Mouse (Mus musculus) intestine, postnatal 0 days (tissue): ENCODE results near the gene Bpgm. TPM values are rescaled to one million over a fixed set of nuclear protein-coding genes. Genes with fewer than 3 reads are reported as not detected.

Experiments used
- ATAC-seq: fragments of 200-750 bp; cut with Nextera tagmentation; 2 replicates; pipeline ENCODE4 v1.8.0; 2017; ENCODE audit warnings: mild to moderate bottlenecking, moderate TSS enrichment, moderate library complexity
- H3K27ac ChIP-seq: fragments of 300-500 bp; sonication (generic); 2 replicates; pipeline ENCODE4 v1.5.1; 2014; ENCODE audit warnings: mild to moderate bottlenecking, low read depth, low read length, moderate library complexity
- H3K27me3 ChIP-seq: fragments of 300-500 bp; sonication (generic); replicated peaks from 2 replicates; pipeline ENCODE4 v1.6.1; 2014; ENCODE audit warnings: low read length, mixed read lengths; ENCODE audit not compliant: control insufficient read depth, insufficient read depth
- H3K36me3 ChIP-seq: fragments of 300-500 bp; sonication (generic); 2 replicates; pipeline ENCODE4 v1.6.1; 2014; ENCODE audit warnings: mild to moderate bottlenecking, moderate library complexity; ENCODE audit not compliant: control insufficient read depth, insufficient read depth
- H3K4me1 ChIP-seq: fragments of 300-500 bp; sonication (generic); replicated peaks from 2 replicates; pipeline ENCODE4 v1.6.1; 2014; ENCODE audit warnings: antibody characterized with exemption, low read length, mixed read lengths; ENCODE audit not compliant: control insufficient read depth, insufficient read depth
- H3K4me2 ChIP-seq: fragments of 300-500 bp; sonication (generic); replicated peaks from 2 replicates; pipeline ENCODE4 v1.6.1; 2014; ENCODE audit warnings: low read depth, mild to moderate bottlenecking, moderate library complexity
- H3K4me3 ChIP-seq: fragments of 300-500 bp; sonication (generic); 2 replicates; pipeline ENCODE4 v1.5.1; 2014; ENCODE audit warnings: low read depth, low read length
- H3K9ac ChIP-seq: fragments of 300-500 bp; sonication (generic); 2 replicates; pipeline ENCODE4 v1.6.1; 2014; ENCODE audit warnings: mild to moderate bottlenecking, low read depth, low read length
- H3K9me3 ChIP-seq: fragments of 300-500 bp; sonication (generic); 2 replicates; pipeline ENCODE4 v1.6.1; 2016; ENCODE audit warnings: mixed run types; ENCODE audit not compliant: control insufficient read depth
- CTCF ChIP-seq: sonication (generic); IDR thresholded peaks from 2 replicates; pipeline ENCODE4 v1.5.1; 2016; ENCODE audit warnings: low read depth, mild to moderate bottlenecking, control low read depth, antibody characterized with exemption, moderate library complexity
- WGBS: fragments of 180-500 bp; shearing (Covaris S2); extraction: QIAGEN DNeasy Blood & Tissue Kit; methylation state at CpG from one replicate; pipeline ENCODE4 v1.1.7; 2014; 5-methylcytosine and 5-hydroxymethylcytosine counted together
- polyA plus RNA-seq: library from polyadenylated mRNA; unstranded; fragments of >200 nt; fragmentation: Nextera tagmentation; extraction: Ambion mirVana; gene quantifications from 2 replicates; pipeline ENCODE4 v1.2.1, GENCODE M21; 2015

Gene Bpgm
- polyA plus RNA-seq, 1 experiment from 2014 or later, result 70.8 TPM

DNA sequence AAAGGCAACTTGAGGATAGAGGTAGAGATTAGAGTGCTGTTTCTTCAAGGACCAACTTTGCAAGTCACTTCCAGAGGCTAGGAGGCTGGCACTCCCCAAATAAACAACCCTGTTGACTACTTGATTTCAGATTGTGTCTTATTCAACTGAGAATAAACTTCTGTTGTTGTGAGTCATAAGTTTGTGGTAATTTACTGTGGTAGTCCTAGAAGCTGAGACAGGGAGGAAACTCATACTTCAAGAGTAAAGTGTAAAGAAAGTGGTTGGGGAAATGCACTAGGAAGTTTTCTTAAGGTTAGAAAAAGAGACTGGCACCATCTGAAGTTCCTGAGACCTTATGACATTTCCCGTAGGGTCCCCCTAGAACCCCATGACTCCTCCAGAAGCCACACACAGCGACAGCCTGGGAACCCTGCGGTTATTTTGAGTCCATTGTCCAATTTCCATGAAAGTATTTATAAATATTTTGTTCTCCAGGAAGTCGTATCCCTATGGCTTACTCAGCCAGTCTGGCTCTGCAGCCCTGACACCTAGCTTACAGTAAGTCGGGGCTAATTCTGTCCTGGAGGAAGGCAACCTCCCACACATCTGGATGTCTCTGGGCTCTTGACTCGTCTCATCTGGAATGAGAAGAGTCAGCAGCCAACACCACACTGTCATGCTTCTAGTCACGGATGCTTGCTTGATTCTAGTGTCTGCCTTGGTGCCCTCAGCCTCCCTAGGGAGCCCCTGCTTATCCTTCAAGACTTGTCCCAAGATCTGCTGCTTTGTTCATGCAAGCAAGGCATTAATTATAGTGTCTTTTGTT lies 22.8 kb upstream of the Bpgm start:
- Histone ChIP-seq H3K27me3 (no peaks in the 10 kb centered on the region), H3K9me3 (no peaks in the 10 kb centered on the region), H3K4me3 (no peak overlapping the region), H3K4me1 (no peaks in the 10 kb centered on the region), H3K27ac (no peak overlapping the region), H3K36me3 (no peaks in the 10 kb centered on the region), H3K9ac (no peak overlapping the region), H3K4me2 (no peak overlapping the region)
- no peak for TF ChIP-seq CTCF
- 50% methylated on average over 7 of the region's 7 CpGs for WGBS
- no peak for ATAC-seq

DNA sequence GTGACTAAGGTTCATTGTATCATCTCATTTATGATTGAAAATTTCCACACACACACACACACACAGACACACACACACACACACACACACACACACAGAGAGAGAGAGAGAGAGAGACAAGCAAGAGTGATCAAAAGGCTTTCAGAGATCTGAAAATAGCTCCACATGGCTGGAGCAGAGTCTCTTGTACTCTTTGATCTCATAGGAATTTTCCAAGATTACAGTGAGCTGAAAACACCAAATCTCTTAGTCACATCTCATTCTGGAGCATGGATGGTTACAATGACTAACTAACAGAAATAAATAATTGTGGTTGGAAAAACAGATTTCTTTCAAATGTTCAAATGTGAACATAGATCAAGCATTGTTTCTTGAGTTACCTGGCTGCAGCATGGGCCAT lies 16.6 kb upstream of the Bpgm start:
- no peak overlapping the region for H3K27ac ChIP-seq

DNA sequence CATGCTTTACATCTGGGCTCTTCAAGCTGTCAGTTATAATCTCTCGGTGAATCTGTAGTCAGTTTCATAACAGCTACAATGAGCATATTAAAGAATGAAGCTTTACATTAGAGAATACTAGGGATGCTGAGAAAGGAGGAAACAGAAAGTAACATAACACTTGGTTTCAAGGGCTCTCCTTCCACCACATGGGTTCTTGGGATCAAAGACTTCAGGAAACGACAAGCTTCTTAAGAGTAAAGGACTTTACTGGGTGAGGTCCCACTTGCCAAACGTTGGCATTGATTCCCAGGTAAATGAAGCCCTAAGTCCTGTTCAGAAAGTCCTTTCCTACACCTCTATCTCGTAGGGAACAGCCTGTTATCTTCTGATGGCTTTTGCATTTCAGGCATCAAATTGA lies 15.4 kb upstream of the Bpgm start:
- ATAC-seq, result no peak
- no peak for TF ChIP-seq CTCF
- 40% methylated on average over 4 of the region's 4 CpGs for WGBS

More for the DNA sequence above, 16.6 kb upstream of the Bpgm start:
- H3K4me2 ChIP-seq, result no peak overlapping the region
- H3K4me3 ChIP-seq, result no peak overlapping the region
- ATAC-seq, result no peak
- H3K9me3 ChIP-seq, result no peaks in the 10 kb centered on the region
- TF ChIP-seq CTCF, result no peak
- no peaks in the 10 kb centered on the region for H3K36me3 ChIP-seq
- no peaks in the 10 kb centered on the region for H3K4me1 ChIP-seq
- no peak overlapping the region for H3K9ac ChIP-seq
- no peaks in the 10 kb centered on the region for H3K27me3 ChIP-seq

DNA sequence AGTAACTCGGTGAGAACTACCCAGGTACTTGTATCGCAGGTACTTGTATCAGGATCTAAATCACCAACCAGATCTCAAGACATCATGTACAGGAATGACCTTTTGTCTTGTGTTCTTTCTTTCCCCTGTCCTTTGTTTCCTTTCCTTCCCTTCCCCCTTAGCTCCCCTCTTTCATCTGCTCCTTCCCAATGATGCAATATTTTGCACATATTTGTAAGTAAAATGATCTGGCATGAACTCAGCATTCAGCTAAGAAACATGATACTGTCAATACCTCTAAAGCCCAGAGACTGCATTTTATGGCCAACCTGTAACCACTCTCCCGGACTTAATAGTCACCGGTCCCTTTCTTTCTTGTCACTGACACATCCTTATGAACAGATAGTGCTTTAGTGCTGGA lies 12.4 kb upstream of the Bpgm start:
- 82% methylated on average over 4 of the region's 4 CpGs for WGBS
- H3K36me3 ChIP-seq, result no peaks in the 10 kb centered on the region
- no peak overlapping the region for H3K4me2 ChIP-seq
- H3K9ac ChIP-seq, result no peak overlapping the region
- no peaks in the 10 kb centered on the region for H3K27me3 ChIP-seq
- no peak overlapping the region for H3K27ac ChIP-seq
- no peak for ATAC-seq
- TF ChIP-seq CTCF, result no peak
- H3K4me1 ChIP-seq, result no peaks in the 10 kb centered on the region
- no peak overlapping the region for H3K4me3 ChIP-seq
- H3K9me3 ChIP-seq, result no peaks in the 10 kb centered on the region

More for the DNA sequence above, 15.4 kb upstream of the Bpgm start:
- Histone ChIP-seq H3K4me1 (no peaks in the 10 kb centered on the region), H3K27me3 (no peaks in the 10 kb centered on the region), H3K4me2 (no peak overlapping the region), H3K9ac (no peak overlapping the region), H3K36me3 (no peaks in the 10 kb centered on the region), H3K27ac (no peak overlapping the region), H3K4me3 (no peak overlapping the region), H3K9me3 (no peaks in the 10 kb centered on the region)

DNA sequence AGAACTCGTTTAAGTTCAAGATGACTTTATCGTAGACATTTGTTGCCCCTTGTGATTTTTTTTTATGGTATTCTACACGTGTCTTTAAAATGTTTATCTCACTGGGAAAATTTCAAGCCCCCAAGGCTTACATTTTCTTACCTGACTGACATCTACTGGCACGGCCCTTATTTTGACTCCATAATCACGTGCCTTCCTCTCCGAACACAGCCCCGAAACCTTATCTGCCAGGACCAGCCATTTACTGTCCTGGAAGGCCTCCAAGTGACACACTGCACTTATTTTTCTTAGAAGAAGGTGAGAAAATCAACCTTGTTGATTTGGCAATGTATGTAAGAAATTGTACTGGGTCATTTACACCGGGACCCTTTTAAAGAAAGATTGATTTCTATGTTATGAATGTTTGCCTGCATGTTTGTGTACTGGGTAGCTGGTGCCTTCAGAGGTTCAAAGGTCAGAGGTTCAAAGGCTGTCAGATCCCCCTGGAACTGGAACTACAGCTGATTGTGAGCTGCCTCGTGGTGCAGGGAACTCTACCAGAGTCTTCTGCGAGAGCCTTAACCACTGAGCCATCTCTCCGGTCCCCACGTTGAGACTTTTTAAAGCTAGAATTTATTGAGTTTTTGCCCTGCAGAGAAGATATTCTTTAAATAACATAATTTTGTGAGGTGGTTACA lies 4.4 kb upstream of the Bpgm start:
- no peak for ATAC-seq
- H3K27ac ChIP-seq, result no peak overlapping the region

DNA sequence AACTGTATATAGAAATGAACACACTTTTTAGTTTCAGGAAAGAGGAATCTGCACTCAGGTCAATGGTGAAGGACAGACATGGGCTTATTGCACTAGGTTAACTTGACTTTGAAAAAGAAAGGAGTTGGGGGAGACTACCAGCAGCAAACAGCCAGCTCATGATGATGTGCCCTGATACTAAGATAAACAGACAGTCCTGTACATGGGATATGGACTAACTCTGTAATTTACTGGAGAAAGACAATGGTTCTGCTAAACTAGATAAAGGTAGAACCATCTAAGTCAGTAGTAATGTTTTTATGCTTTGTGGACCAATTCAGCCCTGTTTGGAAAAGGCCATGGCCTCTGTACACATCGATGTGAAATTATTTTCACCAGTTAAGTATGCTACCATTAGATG lies 2.7 kb upstream of the Bpgm start:
- WGBS, result 85% methylated on average over 1 of the region's 1 CpGs
- Histone ChIP-seq H3K4me2 (no peak overlapping the region), H3K36me3 (no peaks in the 10 kb centered on the region), H3K9ac (no peak overlapping the region), H3K4me3 (no peak overlapping the region), H3K27me3 (no peaks in the 10 kb centered on the region), H3K27ac (no peak overlapping the region), H3K9me3 (no peaks in the 10 kb centered on the region), H3K4me1 (no peaks in the 10 kb centered on the region)
- ATAC-seq, result no peak
- TF ChIP-seq CTCF, result no peak

More for the DNA sequence above, 4.4 kb upstream of the Bpgm start:
- Histone ChIP-seq H3K4me2 (no peak overlapping the region), H3K9ac (no peak overlapping the region), H3K9me3 (no peaks in the 10 kb centered on the region), H3K4me1 (no peaks in the 10 kb centered on the region), H3K36me3 (no peaks in the 10 kb centered on the region), H3K27me3 (no peaks in the 10 kb centered on the region), H3K4me3 (no peak overlapping the region)
- 59% methylated on average over 12 of the region's 12 CpGs for WGBS
- no peak for TF ChIP-seq CTCF
